Mouse (Mus musculus): ENCODE results near the gene Capn11. TPM values are rescaled to one million over a fixed set of nuclear protein-coding genes. Genes with fewer than 3 reads are reported as not detected.

Capn11 gene
- total and polyA plus RNA-seq, 2 experiments: 0.02 TPM; not detected in 1

DNA sequence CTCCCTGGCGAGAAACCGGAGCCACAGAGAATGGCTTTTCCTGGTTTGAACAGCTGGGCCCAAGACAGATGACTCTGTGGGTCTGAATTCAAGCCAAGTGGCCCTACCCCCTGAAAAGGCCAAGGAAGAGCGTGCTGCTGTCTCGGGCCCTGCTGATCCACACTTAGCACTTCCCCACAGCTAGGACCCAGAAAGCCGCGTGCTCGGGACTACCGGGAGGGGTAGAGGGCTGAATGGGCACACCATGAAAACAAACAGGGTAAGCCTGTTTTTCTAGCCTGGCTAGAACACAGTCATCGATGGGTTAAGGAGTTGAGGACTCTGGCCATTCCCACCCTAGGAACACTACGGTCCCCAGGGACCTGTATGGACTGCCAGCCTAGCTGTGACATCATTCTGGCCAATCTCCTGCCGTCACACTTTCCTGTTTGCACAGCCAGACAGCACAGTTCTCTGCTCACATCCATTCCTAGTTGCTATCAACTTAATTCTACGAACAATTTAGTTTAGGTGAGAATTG is 78.1 kb downstream of the Capn11 start:
- TF ChIP-seq POLR2A (IDR thresholded peaks at IDR 0.05; ENCODE audit: extremely low read depth, insufficient read depth, low read length) (no peak), CTCF (IDR thresholded peaks at IDR 0.05; ENCODE audit: low read depth, low read length) (no peak)
- DNase-seq (ENCODE audit: extremely low read depth, low read depth, low spot score): no peak
- Histone ChIP-seq H3K79me2 (ENCODE audit: control insufficient read depth, insufficient read depth, low read length) (no peaks in the 10 kb centered on the region), H3K27me3 (ENCODE audit: control insufficient read depth, insufficient read depth, low read length) (no peaks in the 10 kb centered on the region), H3K4me1 (ENCODE audit: control insufficient read depth, insufficient read depth, low read length) (peaks cover 17% of the 10 kb centered on the region), H3K9ac (ENCODE audit: low read depth, low read length) (no peak overlapping the region), H3K4me3 (ENCODE audit: insufficient read depth, low read depth, low read length) (no peak overlapping the region), H3K36me3 (ENCODE audit: control insufficient read depth, insufficient read depth, low read length) (peaks cover under 1% of the 10 kb centered on the region), H3K27ac (replicated peaks; ENCODE audit: insufficient read depth, low read depth, low read length) (no peak overlapping the region)
- 34% methylated on average over 12 of the region's 12 CpGs for WGBS

Other genes with a start within 250 kb of the Capn11 start
- 14.8 and 15.5 TPM in 2 replicates for gene Cdc5l, start 225.6 kb downstream of the Capn11 start, total RNA-seq (2014; rRNA removed)
- gene Cdc5l, start 225.6 kb downstream of the Capn11 start, polyA plus RNA-seq (2012; rRNA removed): 2.6 and 3.5 TPM in 2 replicates
- gene Spats1, start 183.9 kb downstream of the Capn11 start, total RNA-seq (2014; rRNA removed): not detected in 2 replicates
- gene Spats1, start 183.9 kb downstream of the Capn11 start, polyA plus RNA-seq (2012; rRNA removed): not detected in 2 replicates
- gene Aars2, start 152.5 kb downstream of the Capn11 start, total RNA-seq (2014; rRNA removed): 10.6 and 11.6 TPM in 2 replicates
- 18.9 and 21.4 TPM in 2 replicates for gene Aars2, start 152.5 kb downstream of the Capn11 start, polyA plus RNA-seq (2012; rRNA removed)
- not detected in 2 replicates for gene Tcte1, start 135.9 kb downstream of the Capn11 start, total RNA-seq (2014; rRNA removed)
- not detected in 2 replicates for gene Tcte1, start 135.9 kb downstream of the Capn11 start, polyA plus RNA-seq (2012; rRNA removed)
- under 0.01 TPM in 1 of 2 replicates, not detected in the other for gene Tmem151b, start 109.6 kb downstream of the Capn11 start, total RNA-seq (2014; rRNA removed)
- gene Tmem151b, start 109.6 kb downstream of the Capn11 start, polyA plus RNA-seq (2012; rRNA removed): 0.01 TPM in 1 of 2 replicates, not detected in the other
- gene Nfkbie, start 103.6 kb downstream of the Capn11 start, total RNA-seq (2014; rRNA removed): 1.6 and 1.9 TPM in 2 replicates
- 2.0 and 3.0 TPM in 2 replicates for gene Nfkbie, start 103.6 kb downstream of the Capn11 start, polyA plus RNA-seq (2012; rRNA removed)
- 43.0 and 45.9 TPM in 2 replicates for gene Slc35b2, start 95.5 kb downstream of the Capn11 start, total RNA-seq (2014; rRNA removed)
- 69.7 and 73.0 TPM in 2 replicates for gene Slc35b2, start 95.5 kb downstream of the Capn11 start, polyA plus RNA-seq (2012; rRNA removed)
- gene Hsp90ab1, start 86.1 kb downstream of the Capn11 start, total RNA-seq (2014; rRNA removed): 248 and 362 TPM in 2 replicates
- gene Hsp90ab1, start 86.1 kb downstream of the Capn11 start, polyA plus RNA-seq (2012; rRNA removed): 226 and 272 TPM in 2 replicates
- 220 and 240 TPM in 2 replicates for gene Slc29a1, start 59.7 kb downstream of the Capn11 start, total RNA-seq (2014; rRNA removed)
- 618 and 693 TPM in 2 replicates for gene Slc29a1, start 59.7 kb downstream of the Capn11 start, polyA plus RNA-seq (2012; rRNA removed)
- not detected in 2 replicates for gene Mymx, start 57.2 kb downstream of the Capn11 start, total RNA-seq (2014; rRNA removed)
- gene Mymx, start 57.2 kb downstream of the Capn11 start, polyA plus RNA-seq (2012; rRNA removed): not detected in 2 replicates
- gene Mrpl14, start 27.0 kb upstream of the Capn11 start, total RNA-seq (2014; rRNA removed): 86.3 and 111 TPM in 2 replicates
- gene Mrpl14, start 27.0 kb upstream of the Capn11 start, polyA plus RNA-seq (2012; rRNA removed): 224 and 259 TPM in 2 replicates
- gene Tmem63b, start 27.6 kb upstream of the Capn11 start, total RNA-seq (2014; rRNA removed): 23.0 and 35.4 TPM in 2 replicates
- 98.6 and 99.2 TPM in 2 replicates for gene Tmem63b, start 27.6 kb upstream of the Capn11 start, polyA plus RNA-seq (2012; rRNA removed)
- gene 1600014C23Rik, start 74.5 kb upstream of the Capn11 start, total RNA-seq (2014; rRNA removed): not detected in 2 replicates
- gene 1600014C23Rik, start 74.5 kb upstream of the Capn11 start, polyA plus RNA-seq (2012; rRNA removed): not detected in 2 replicates